Mouse (Mus musculus) limb, embryonic 10.5 days (tissue): ENCODE results near the gene Nhsl1. TPM values are rescaled to one million over a fixed set of nuclear protein-coding genes. Genes with fewer than 3 reads are reported as not detected.

Source experiments
- DNase-seq: peaks from one replicate; pipeline ENCODE4 v3.0.0-alpha.2; 2017; ENCODE audit warnings: low spot score
- H3K27ac ChIP-seq: fragments of 300-500 bp; sonication (generic); 2 replicates; pipeline ENCODE4 v1.5.1; 2016; ENCODE audit warnings: mild to moderate bottlenecking
- H3K27me3 ChIP-seq: fragments of 300-500 bp; sonication (generic); 2 replicates; pipeline ENCODE4 v1.6.1; 2016; ENCODE audit warnings: low read depth, mild to moderate bottlenecking; ENCODE audit not compliant: poor library complexity, severe bottlenecking
- H3K36me3 ChIP-seq: fragments of 300-500 bp; sonication (generic); 2 replicates; pipeline ENCODE4 v1.6.1; 2016; ENCODE audit warnings: mild to moderate bottlenecking, moderate library complexity
- H3K4me1 ChIP-seq: fragments of 300-500 bp; sonication (generic); 2 replicates; pipeline ENCODE4 v1.6.1; 2016
- H3K4me3 ChIP-seq: fragments of 300-500 bp; sonication (generic); 2 replicates; pipeline ENCODE4 v1.5.1; 2016; ENCODE audit warnings: mild to moderate bottlenecking, moderate library complexity
- H3K9me3 ChIP-seq: fragments of 300-500 bp; sonication (generic); replicated peaks from 2 replicates; pipeline ENCODE4 v1.6.1; 2016; ENCODE audit warnings: mild to moderate bottlenecking
- WGBS: fragments of 180-500 bp; shearing (Covaris S2); methylation state at CpG from one replicate; pipeline ENCODE4 v1.1.7; 2016; 5-methylcytosine and 5-hydroxymethylcytosine counted together
- polyA plus RNA-seq: library from polyadenylated mRNA; unstranded; fragments of >200 nt; fragmentation: Nextera tagmentation; extraction: Ambion mirVana; gene quantifications from 2 replicates; pipeline ENCODE4 v1.2.1, GENCODE M21; 2016

Gene Nhsl1
- 7.8 and 8.6 TPM in 2 replicates for polyA plus RNA-seq

- peak within 1 kb of the TSS; percentile 86 for H3K4me3 ChIP-seq
- no peaks in the 10 kb centered on the region for H3K36me3 ChIP-seq
- WGBS = under 1% methylated on average over 63 of the region's 63 CpGs
Measured at GRCm38 (mm10) chr10:18318916-18319481, at the start of gene Nhsl1. Gene Nhsl1, plus strand, starts transcription at chr10:18318985.

GRCm38 (mm10) chr10:18276090-18276734 lies 42.6 kb upstream of the Nhsl1 start:
- no peak for DNase-seq
- Histone ChIP-seq H3K9me3 (no peaks in the 10 kb centered on the region), H3K4me1 (no peaks in the 10 kb centered on the region), H3K27ac (no peak overlapping the region), H3K27me3 (no peaks in the 10 kb centered on the region), H3K36me3 (no peaks in the 10 kb centered on the region), H3K4me3 (no peak overlapping the region)
- WGBS = 88% methylated on average over 4 of the region's 4 CpGs

More at GRCm38 (mm10) chr10:18318916-18319481, at the start of gene Nhsl1:
- peak; percentile 83 for DNase-seq
- H3K9me3 ChIP-seq = no peaks in the 10 kb centered on the region
- H3K4me1 ChIP-seq = peaks cover 21% of the 10 kb centered on the region
- peak within 1 kb of the TSS; percentile 97 for H3K27ac ChIP-seq
- 0 out of 2 replicates have a peak, but pooled peaks cover 6% of the 10 kb centered on the region for H3K27me3 ChIP-seq

- Histone ChIP-seq H3K4me3 (no peak overlapping the region), H3K9me3 (no peaks in the 10 kb centered on the region), H3K4me1 (no peaks in the 10 kb centered on the region), H3K36me3 (no peaks in the 10 kb centered on the region), H3K27ac (no peak overlapping the region), H3K27me3 (no peaks in the 10 kb centered on the region)
- WGBS = 88% methylated on average over 5 of the region's 5 CpGs
- no peak for DNase-seq
Measured at GRCm38 (mm10) chr10:18283991-18284390, 34.8 kb upstream of the Nhsl1 start.

- H3K4me3 ChIP-seq = no peak overlapping the region
- DNase-seq = no peak
- 75% methylated on average over 1 of the region's 1 CpGs for WGBS
- H3K4me1 ChIP-seq = no peaks in the 10 kb centered on the region
- no peak overlapping the region for H3K27ac ChIP-seq
- H3K27me3 ChIP-seq = no peaks in the 10 kb centered on the region
- H3K9me3 ChIP-seq = no peaks in the 10 kb centered on the region
- no peaks in the 10 kb centered on the region for H3K36me3 ChIP-seq
Measured at GRCm38 (mm10) chr10:18289512-18289911, 29.3 kb upstream of the Nhsl1 start.

- DNase-seq = no peak
- no peak overlapping the region for H3K27ac ChIP-seq
- no peaks in the 10 kb centered on the region for H3K36me3 ChIP-seq
- no peaks in the 10 kb centered on the region for H3K27me3 ChIP-seq
- H3K4me1 ChIP-seq = no peaks in the 10 kb centered on the region
- 78% methylated on average over 5 of the region's 5 CpGs for WGBS
- H3K9me3 ChIP-seq = no peaks in the 10 kb centered on the region
- no peak overlapping the region for H3K4me3 ChIP-seq
Measured at GRCm38 (mm10) chr10:18305106-18305505, 13.7 kb upstream of the Nhsl1 start.

GRCm38 (mm10) chr10:18315071-18315470 lies 3.7 kb upstream of the Nhsl1 start:
- Histone ChIP-seq H3K4me3 (no peak overlapping the region), H3K9me3 (no peaks in the 10 kb centered on the region), H3K27me3 (0 out of 2 replicates have a peak, but pooled peaks cover 6% of the 10 kb centered on the region), H3K36me3 (no peaks in the 10 kb centered on the region), H3K27ac (no peak overlapping the region), H3K4me1 (peaks cover 21% of the 10 kb centered on the region)
- WGBS = 94% methylated on average over 1 of the region's 1 CpGs
- DNase-seq = no peak

GRCm38 (mm10) chr10:18317521-18317920 lies 1.3 kb upstream of the Nhsl1 start:
- peaks cover 21% of the 10 kb centered on the region for H3K4me1 ChIP-seq
- H3K36me3 ChIP-seq = no peaks in the 10 kb centered on the region
- peak overlapping the region; percentile 97; the same call in 1 of the 2 replicates for H3K27ac ChIP-seq
- no peak for DNase-seq
- H3K9me3 ChIP-seq = no peaks in the 10 kb centered on the region
- 0 out of 2 replicates have a peak, but pooled peaks cover 6% of the 10 kb centered on the region for H3K27me3 ChIP-seq
- 39% methylated on average over 10 of the region's 10 CpGs for WGBS
- peak overlapping the region; percentile 86 for H3K4me3 ChIP-seq

- 1% methylated on average over 80 of the region's 89 CpGs for WGBS
- Histone ChIP-seq H3K27ac (peak overlapping the region; percentile 97), H3K36me3 (no peaks in the 10 kb centered on the region), H3K4me3 (peak overlapping the region; percentile 86), H3K27me3 (0 out of 2 replicates have a peak, but pooled peaks cover 6% of the 10 kb centered on the region), H3K9me3 (no peaks in the 10 kb centered on the region), H3K4me1 (peaks cover 21% of the 10 kb centered on the region)
- DNase-seq = peak; percentile 84
Measured at GRCm38 (mm10) chr10:18317961-18318915, 547 bp upstream of the Nhsl1 start.

GRCm38 (mm10) chr10:18319691-18320090 lies 906 bp downstream of the Nhsl1 start:
- 19% methylated on average over 4 of the region's 4 CpGs for whole genome bisulfite sequencing
- peak overlapping the region; percentile 86 for H3K4me3 ChIP-seq
- no peaks in the 10 kb centered on the region for H3K9me3 ChIP-seq
- no peaks in the 10 kb centered on the region for H3K36me3 ChIP-seq
- H3K4me1 ChIP-seq = peaks cover 21% of the 10 kb centered on the region
- H3K27ac ChIP-seq = peak overlapping the region; percentile 97; the same call in 1 of the 2 replicates
- 0 out of 2 replicates have a peak, but pooled peaks cover 6% of the 10 kb centered on the region for H3K27me3 ChIP-seq
- DNase-seq = no peak

GRCm38 (mm10) chr10:18321861-18322260 lies 3.1 kb downstream of the Nhsl1 start:
- no peak for DNase-seq
- H3K4me3 ChIP-seq = no peak overlapping the region
- no peaks in the 10 kb centered on the region for H3K36me3 ChIP-seq
- 0 out of 2 replicates have a peak, but pooled peaks cover 4% of the 10 kb centered on the region for H3K27me3 ChIP-seq
- peaks cover 21% of the 10 kb centered on the region for H3K4me1 ChIP-seq
- 94% methylated on average over 6 of the region's 6 CpGs for WGBS
- H3K9me3 ChIP-seq = no peaks in the 10 kb centered on the region
- no peak overlapping the region for H3K27ac ChIP-seq

GRCm38 (mm10) chr10:18323701-18324100 lies 4.9 kb downstream of the Nhsl1 start:
- no peak overlapping the region for H3K4me3 ChIP-seq
- no peaks in the 10 kb centered on the region for H3K36me3 ChIP-seq
- H3K4me1 ChIP-seq = peaks cover 19% of the 10 kb centered on the region
- no peak for DNase-seq
- no peaks in the 10 kb centered on the region for H3K9me3 ChIP-seq
- 59% methylated on average over 4 of the region's 4 CpGs for WGBS
- H3K27ac ChIP-seq = no peak overlapping the region
- no peaks in the 10 kb centered on the region for H3K27me3 ChIP-seq

- WGBS = 62% methylated on average over 5 of the region's 5 CpGs
- H3K4me1 ChIP-seq = peaks cover 20% of the 10 kb centered on the region
- no peak for DNase-seq
- H3K36me3 ChIP-seq = no peaks in the 10 kb centered on the region
- no peaks in the 10 kb centered on the region for H3K9me3 ChIP-seq
- no peaks in the 10 kb centered on the region for H3K27me3 ChIP-seq
- H3K4me3 ChIP-seq = no peak overlapping the region
- H3K27ac ChIP-seq = no peak overlapping the region
Measured at GRCm38 (mm10) chr10:18328331-18328908, 9.6 kb downstream of the Nhsl1 start.
